Mouse (Mus musculus): ENCODE results near the gene Olfr566. TPM values are rescaled to one million over a fixed set of nuclear protein-coding genes. Genes with fewer than 3 reads are reported as not detected.

Gene Olfr566
- total RNA-seq (2023): not detected

GRCm38 (mm10) chr7:102858665-102859064 is at the start of gene Olfr566:
Gene Olfr566 (minus strand): TSS chr7:102858765.

GRCm38 (mm10) chr7:102890782-102891181 is 32.2 kb upstream of the Olfr566 start, which contains the start of gene Olfr569:
Gene Olfr569 (minus strand): TSS chr7:102890882.

GRCm38 (mm10) chr7:102876822-102877221 is 18.3 kb upstream of the Olfr566 start, which contains the start of gene Olfr568:
Gene Olfr568 (plus strand): TSS chr7:102877122.

Other genes with a start within 250 kb of the Olfr566 start
- not detected for gene Olfr553, start 240.5 kb downstream of the Olfr566 start, total RNA-seq (2023)
- gene Olfr554, start 220.3 kb downstream of the Olfr566 start, total RNA-seq (2023): not detected
- gene Olfr555, start 199.9 kb downstream of the Olfr566 start, total RNA-seq (2023): not detected
- gene Olfr556, start 193.9 kb downstream of the Olfr566 start, total RNA-seq (2023): not detected
- gene Trim68, start 171.4 kb downstream of the Olfr566 start, total RNA-seq (2023): 1 to 10 TPM; 1.9 TPM
- not detected for gene Olfr557, start 162.9 kb downstream of the Olfr566 start, total RNA-seq (2023)
- not detected for gene Olfr558, start 156.6 kb downstream of the Olfr566 start, total RNA-seq (2023)
- not detected for gene Olfr33, start 139.7 kb downstream of the Olfr566 start, total RNA-seq (2023)
- gene Olfr559, start 131.3 kb downstream of the Olfr566 start, total RNA-seq (2023): not detected
- gene Olfr560, start 99.4 kb downstream of the Olfr566 start, total RNA-seq (2023): not detected
- not detected for gene Olfr78, start 99.3 kb downstream of the Olfr566 start, total RNA-seq (2023)
- gene Olfr561, start 87.5 kb downstream of the Olfr566 start, total RNA-seq (2023): not detected
- not detected for gene Olfr564, start 55.3 kb downstream of the Olfr566 start, total RNA-seq (2023)
- gene Olfr568, start 18.4 kb upstream of the Olfr566 start, total RNA-seq (2023): not detected
- not detected for gene Olfr569, start 32.1 kb upstream of the Olfr566 start, total RNA-seq (2023)
- not detected for gene Olfr570, start 35.8 kb upstream of the Olfr566 start, total RNA-seq (2023)
- gene Olfr571, start 58.8 kb upstream of the Olfr566 start, total RNA-seq (2023): not detected
- not detected for gene Olfr572, start 65.6 kb upstream of the Olfr566 start, total RNA-seq (2023)
- gene Olfr573-ps1, start 83.8 kb upstream of the Olfr566 start, total RNA-seq (2023): not detected
- gene Olfr574, start 89.7 kb upstream of the Olfr566 start, total RNA-seq (2023): not detected
- not detected for gene Olfr575, start 100.0 kb upstream of the Olfr566 start, total RNA-seq (2023)
- not detected for gene Olfr576, start 103.9 kb upstream of the Olfr566 start, total RNA-seq (2023)
- gene Olfr577, start 117.2 kb upstream of the Olfr566 start, total RNA-seq (2023): not detected
- not detected for gene Olfr578, start 130.6 kb upstream of the Olfr566 start, total RNA-seq (2023)
- not detected for gene Olfr582, start 179.3 kb upstream of the Olfr566 start, total RNA-seq (2023)
- gene Olfr583, start 192.5 kb upstream of the Olfr566 start, total RNA-seq (2023): not detected
- gene Olfr584, start 223.1 kb upstream of the Olfr566 start, total RNA-seq (2023): not detected
- not detected for gene Olfr585, start 239.0 kb upstream of the Olfr566 start, total RNA-seq (2023)